Mouse (Mus musculus) urinary bladder, adult 18-20 months (tissue): Measurements from ENCODE around the gene Pbrm1.

ENCODE experiments used
- DNase-seq, 2 experiments: peaks; one replicate each; pipeline ENCODE4 v3.0.0; 2022; ENCODE audit warnings: low spot score in 2 of 2, mixed read lengths in 2 of 2

The Pbrm1 gene

DNA sequence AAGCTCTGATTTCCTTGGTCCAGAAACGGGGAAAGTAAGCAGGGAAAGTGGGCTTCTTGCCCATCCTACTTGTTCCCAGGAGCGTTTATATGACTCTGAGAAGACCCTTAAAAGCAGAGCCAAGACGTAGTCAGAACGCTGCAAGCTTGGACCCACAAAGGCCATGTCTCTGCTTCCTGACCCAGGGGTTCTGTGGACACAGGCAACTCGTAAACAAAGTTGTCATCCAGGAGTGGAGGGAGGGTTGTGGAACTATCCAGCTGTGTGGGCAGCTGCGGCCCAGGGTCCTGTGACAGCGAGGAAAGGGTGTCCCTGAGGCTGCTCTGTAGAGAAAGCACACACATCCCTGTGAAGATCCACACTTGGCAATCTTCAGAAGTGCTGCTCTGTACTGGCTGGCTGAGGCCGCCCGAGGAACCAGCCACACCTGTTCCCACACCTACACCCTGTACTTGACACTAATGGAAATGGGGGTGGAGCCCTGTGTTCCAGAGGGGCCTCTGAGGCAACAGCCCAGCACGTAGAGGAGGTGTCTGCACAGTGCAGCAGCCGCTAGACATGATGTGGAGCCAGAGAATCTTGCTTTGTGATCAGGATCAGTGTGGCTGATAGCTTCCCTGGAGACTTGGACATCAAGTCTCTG, 114.2 kb downstream of the Pbrm1 start:
- DNase-seq: no peak

DNA sequence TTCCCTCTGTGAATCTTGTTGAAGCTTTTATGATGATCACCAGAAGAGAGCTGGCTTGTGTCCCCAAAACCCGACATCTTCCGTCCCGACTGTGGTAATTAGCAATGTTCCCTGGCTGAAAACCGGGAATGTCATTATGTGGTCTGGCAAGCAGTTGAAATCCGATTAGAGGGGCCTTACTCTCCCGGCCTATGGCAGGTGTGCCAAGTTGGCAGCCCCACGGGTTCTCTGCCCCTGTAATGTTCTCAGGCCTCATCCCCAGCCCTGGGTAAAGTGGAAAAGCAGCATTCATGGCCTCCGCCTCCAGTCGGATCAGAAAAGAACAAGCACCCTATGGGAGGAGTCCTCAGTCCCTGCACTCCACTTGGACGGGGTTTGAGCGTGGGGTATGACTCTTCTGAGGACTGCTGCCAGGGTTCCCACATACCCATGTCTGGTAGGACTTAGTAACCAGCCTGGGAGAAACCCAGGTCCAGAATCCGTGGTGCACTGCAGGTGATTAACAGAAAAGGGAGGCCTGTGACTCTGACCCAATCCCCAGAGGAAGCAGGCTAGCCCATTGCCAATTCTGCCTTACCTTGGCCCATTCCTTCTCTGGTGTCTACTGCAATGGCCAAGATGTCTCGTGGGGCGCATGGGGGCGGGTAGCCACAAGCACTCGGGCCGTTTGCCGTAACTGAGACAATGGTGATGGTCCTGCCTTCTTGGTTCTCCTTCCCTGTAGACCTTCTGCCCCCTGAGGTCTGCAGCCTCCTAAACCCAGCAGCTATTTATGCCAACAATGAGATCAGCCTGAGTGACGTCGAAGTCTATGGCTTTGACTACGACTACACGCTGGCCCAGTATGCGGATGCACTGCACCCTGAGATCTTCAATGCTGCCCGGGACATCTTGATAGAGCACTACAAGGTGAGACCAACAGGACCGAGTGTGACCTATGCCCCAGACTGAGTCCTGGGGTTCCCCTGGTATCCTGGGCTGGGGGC, 115.4 kb downstream of the Pbrm1 start:
- DNase-seq: no peak

DNA sequence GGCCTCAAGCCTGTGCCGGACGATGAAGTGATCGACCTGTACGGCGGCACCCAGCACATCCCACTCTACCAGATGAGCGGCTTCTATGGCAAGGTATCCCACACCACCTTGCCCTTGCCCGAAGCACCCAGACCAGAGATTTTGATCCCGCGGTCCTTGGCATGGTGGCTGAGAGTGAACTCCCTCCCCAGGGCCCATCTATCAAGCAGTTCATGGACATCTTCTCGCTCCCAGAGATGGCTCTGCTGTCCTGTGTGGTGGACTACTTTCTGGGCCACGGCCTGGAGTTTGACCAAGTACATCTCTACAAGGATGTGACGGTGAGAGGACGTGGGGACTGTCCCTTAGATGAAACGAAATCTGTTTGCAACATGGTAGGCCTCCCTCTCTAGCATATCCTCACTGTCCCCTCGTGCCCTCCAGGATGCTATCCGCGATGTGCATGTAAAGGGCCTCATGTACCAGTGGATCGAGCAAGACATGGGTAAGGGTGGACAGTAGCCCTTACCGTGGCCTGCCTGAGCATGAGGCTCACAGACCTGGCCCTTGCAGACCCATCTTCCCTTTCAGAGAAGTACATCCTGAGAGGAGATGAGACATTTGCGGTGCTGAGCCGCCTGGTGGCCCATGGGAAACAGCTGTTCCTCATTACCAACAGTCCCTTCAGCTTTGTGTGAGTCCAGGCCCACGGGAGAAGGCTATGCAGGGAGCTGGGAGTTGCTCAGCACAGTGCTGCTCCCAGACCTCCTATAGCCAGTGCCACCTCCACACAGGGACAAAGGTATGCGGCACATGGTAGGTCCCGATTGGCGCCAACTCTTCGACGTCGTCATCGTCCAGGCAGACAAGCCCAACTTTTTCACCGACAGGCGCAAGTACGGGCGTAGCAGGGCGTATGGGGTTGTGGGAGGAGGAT, 116.8 kb downstream of the Pbrm1 start:
- no peak for DNase-seq

DNA sequence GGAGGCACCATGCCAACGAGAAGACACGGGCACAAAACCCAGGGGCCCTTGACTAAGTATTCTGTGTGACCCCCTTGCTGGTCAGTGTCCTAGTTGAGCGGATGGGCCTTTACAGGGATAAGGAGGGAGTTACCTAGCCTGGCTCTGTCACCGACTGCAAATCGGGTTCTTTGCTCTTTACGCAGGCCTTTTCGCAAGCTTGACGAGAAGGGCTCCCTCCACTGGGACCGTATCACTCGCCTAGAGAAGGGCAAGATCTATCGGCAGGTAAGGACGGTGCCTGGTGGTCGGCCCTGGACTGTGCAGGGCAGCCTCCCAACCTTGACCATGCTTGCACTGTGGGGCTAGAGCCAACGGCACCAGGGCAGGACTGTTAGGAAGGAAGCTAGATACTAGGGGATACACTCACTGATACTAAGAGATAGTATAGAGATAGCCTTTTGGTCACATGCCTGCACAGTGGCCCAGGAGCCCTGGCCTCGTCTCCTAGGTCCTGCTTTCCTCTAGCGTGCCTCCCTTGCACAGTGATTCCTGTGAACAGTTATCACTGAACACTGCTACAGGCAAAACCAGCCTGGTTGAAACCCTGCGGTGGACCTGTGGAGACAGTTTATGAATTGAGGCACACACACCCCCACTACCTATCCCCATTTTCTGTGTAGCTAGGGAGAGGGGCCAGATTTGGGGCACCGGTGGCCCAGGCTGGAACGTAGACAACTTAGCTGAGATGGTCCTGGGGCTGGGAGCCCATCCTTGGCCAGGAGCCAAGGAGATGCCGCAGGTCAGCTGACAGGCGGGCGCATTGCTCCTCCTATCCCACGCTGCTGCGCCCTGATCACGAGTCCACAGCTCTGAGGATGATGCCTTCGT, 117.7 kb downstream of the Pbrm1 start:
- DNase-seq: no peak

DNA sequence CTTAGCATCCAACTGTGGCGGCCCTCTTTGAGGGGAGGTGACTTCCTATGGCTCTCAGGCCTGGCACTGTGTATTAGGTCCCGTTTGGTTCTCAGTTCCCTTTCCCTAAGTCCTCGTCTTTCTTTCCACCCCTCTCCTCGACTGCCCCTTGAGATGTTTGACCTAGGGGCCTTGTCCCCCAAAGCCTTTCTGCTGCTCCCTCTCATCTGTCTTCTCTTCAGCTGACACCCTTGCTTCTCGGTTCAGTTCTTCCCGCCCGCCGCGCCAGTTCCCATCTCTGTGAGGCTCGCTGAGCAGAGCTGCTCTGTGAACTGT, 118.3 kb downstream of the Pbrm1 start:
- DNase-seq: no peak

DNA sequence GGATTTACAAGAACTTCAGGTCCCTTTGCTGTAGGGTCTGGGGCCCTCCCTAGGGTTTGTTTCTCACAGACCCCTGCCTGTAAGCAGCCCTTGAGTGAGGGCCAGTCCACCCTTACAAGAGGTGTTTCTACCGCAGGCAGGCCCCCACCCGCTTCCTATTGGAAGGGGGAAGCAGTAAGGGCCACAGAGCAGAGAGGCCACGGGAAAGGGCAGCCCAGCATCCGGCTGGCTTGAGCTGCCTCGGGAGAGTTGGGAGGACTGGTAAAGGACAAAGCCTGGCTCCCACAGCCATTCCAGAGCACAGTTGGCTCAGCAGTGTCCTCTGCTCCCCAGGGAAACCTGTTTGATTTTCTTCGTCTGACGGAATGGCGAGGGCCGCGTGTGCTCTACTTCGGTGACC, 118.9 kb downstream of the Pbrm1 start:
- DNase-seq: no peak

DNA sequence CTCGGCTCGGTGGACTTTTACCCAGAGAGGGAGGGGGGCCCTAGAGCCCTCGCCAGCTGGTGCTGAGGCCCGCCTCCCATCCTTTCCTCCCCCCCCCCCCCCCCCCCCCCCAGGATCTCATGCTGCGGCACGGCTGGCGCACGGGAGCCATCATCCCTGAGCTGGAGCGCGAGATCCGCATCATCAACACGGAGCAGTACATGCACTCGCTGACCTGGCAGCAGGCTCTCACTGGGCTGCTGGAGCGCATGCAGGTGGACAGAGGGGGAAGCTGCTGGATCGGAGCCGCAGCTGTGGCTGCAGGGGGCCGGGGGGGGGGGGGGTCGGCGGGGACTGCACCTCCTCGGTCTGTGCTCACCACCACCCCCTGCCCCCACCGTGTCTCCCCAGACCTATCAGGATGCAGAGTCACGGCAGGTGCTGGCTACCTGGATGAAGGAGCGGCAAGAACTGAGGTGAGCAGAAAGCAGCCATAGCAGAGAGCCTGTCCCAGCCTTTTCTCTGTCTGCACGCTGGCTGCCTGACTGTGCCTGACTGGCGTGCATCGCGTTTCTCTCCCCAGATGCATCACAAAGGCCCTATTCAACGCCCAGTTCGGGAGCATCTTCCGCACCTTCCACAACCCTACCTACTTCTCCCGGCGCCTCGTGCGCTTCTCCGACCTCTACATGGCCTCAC, 119.4 kb downstream of the Pbrm1 start:
- no peak for DNase-seq

DNA sequence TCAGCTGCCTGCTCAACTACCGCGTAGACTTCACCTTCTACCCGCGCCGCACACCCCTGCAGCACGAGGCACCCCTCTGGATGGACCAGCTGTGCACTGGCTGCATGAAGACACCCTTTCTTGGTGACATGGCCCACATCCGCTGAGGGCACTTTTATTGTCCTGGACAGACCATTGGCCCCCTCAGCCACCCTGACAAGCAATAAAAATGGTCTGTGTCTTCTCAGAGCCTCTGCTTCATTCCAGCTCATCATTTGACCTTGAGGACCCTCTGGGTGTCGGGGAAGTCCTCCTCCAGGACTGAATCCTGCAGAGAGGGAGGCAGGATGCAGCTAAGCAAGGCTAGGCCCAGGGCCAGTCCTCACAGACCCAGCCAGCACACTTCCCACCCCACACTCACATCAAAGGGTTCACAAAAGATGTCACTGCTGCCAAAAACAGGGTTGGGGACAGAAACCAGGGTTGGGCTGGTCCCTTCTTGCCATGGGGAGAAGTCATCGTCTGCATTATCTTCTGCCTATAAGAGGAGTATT, 120.0 kb downstream of the Pbrm1 start:
- DNase-seq: no peak

DNA sequence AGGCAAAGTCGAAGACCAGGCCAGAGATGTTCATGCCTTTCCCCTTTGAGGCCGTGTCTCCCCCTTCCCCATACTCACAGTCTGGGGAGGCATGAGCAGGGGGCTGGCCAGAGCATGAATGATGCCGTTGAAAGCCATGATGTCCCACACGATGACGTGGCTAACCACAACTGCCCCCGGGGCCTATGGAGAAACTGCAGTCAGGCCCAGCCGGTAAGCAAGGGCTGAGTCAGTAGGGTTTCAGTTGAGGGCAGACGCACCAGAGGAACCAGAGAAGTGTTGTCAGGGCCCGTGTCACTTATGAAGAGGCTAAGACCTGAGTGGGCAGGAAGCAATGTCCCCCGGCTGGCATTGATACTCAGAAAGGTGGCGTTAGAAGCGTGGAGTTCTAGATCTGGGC, 120.7 kb downstream of the Pbrm1 start:
- no peak for DNase-seq

DNA sequence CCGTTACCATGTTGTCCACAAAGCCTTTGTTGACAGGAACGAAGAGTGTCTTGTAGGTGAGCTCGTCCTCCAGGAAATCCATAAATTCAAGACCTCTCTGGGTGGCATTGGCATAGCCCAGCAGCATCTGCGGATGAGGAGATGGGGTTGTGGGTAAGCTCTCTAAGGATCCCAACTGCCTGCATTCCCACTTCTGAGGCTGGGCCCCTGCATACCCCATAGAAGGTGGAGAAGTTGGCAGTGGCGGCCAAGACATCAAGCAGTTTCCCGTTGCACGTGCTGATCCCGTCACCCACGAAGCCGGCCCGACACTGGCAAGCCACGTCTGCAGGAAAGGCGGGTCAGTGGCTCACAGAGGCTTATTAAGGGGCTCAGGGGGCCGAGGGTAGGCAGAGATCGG, 121.2 kb downstream of the Pbrm1 start:
- no peak for DNase-seq

DNA sequence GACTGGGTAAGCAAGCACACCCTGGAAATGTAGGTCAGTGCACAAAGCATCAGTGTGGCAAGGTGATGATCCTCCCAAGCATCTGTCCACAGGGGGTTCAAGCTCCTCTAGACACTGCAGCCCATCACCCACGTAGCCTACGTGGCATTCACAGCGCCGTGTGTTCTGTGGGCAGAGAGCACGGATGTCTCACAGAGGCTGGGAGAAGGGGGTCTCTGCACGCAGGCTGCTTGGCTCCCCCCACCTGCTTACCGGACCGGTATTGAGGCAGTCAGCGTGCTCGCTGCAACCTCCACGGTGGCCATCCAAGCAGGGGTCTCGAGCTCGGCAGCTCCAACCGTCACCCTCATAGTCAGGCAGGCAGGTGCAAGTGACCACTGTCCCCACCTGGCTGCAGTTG, 122.1 kb downstream of the Pbrm1 start:
- DNase-seq: no peak

DNA sequence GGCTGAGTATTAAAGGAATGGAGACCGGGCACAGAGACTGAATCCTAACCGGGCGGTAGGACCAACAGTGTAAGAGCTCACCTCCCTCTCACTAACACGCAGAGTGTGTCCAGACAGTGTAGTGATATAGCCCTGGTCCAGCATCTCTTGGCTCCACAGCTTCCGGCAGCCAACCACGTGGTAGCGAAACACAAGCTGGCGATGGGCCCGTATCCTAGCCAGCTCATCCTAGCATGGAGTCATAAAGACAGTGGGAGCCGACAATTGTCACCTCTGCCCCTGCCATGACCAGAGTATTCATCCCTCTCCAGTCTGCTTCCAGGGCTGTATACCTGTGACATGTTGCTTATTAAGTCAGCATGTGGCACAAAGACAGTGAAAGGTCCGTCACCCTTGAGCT, 126.8 kb downstream of the Pbrm1 start:
- DNase-seq: no peak

DNA sequence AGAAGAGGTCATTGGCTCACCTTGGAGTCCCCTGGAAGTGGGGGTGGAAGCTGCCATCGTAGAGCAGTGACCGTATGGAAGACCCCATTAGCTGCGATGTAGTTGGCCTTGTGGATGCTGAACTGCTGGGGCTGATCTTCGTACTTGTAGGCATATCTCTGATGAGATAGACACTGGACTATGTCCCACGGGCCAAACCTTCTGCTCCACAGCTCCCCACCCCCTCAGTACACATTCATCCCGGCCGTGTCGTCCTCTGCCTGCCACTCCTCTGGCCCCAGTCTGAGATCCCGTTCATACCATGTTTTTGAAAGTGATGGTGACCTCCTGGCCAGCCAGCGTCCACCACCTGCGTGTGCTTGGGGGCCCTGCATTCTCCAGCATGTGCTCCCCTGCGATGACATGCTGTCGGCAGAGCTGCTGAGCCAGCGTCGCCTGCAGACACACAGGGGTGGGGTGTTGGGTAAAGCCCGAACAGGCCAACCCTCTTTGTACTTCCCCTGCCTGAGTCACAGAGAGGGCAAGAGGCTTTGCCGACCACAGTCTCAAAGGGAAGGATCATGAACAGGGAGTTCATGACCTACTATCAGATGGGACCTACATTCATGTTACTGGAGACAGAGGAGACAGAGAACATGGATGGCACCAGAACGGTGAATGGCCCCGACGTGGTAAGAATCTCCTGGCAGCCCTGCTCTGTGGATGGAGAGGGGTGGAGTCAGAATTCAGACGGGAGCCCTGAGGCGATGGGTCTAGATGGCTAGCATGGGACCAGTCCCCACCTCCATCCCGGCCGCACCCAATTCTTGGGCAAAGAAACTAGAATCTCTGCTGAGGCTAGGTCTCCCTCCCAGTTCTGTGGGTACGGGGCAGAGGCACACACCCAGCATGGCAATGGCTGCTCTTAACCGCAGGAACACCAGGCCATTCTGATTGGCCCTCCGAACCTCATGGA, 141.5 kb downstream of the Pbrm1 start:
- no peak for DNase-seq

DNA sequence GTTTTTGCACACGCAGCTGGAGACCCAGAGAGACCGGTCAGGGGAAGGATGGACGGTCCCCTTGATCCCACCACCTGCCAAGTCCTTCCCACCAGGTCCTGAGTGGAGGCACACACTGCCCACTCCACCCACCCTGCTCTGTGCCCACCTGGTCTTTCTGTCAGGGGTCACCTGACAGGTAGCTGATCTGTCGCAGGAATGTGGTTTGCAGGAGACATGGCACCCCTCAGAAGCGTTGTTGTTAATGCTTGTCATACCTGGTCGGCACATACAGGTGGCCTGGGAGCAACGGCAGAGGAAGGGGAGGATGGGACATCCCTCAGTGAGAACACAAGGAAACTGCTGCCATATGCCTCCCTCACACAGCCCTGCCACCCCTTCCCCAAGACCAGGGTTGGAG, 142.3 kb downstream of the Pbrm1 start:
- no peak for DNase-seq

DNA sequence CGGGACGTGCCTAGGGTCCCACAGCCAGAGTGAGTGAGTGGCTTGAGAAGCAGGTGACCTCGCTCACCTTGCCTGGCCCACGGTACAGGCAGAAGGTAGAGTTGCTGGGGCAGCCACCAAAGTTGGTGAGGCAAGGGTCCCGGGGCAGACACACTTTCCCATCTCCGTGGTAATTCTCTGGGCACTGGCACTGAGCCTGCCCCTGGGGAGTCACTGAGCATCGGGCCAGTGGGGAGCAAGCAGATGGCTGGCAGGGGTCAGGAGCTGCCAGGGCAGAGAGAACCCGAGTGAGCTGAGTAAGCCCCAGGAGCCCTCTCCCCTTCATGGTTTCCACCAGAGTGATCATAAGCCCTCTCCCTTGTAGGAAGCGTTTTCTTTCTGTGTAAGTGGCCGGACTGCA, 142.7 kb downstream of the Pbrm1 start:
- DNase-seq: no peak

DNA sequence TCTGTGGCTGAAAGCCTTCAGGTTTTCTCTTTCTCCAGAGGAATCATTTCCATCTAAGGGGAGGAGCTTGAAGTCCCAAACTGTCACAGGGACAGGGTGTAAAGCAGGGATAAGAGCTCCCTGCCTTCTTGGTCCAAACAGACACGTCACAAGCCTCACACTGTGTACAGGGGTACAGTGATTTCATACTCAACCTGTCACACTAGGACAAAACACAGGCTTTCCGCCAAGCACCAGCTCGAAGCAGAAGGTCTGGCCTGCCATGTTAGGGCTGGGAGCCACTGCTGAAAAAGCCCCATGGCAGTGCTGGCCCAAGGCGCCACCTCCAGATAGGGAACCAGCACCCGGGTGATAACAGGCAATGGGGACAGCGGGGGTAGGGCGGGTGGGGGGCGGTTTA, 145.1 kb downstream of the Pbrm1 start:
- no peak for DNase-seq

DNA sequence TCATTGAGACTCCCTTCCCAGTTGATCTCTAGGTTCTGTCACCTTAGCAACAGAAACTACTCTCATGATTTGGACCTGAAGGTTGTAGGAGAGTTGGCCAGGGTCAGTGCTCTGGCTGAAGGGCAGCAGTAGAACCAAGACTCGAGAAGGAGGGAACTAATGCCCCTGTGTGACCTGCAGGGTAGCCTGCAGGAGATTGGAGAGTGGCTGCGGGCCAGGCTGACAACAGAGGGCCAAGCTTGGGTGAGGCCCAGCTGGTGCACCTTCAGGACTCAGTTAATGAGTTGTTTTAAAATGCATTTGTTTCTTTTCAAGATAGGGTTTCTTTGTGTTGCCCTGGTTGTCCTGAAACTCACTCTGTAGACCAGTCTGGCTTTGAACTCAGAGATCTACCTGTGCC, 146.1 kb downstream of the Pbrm1 start:
- no peak for DNase-seq

DNA sequence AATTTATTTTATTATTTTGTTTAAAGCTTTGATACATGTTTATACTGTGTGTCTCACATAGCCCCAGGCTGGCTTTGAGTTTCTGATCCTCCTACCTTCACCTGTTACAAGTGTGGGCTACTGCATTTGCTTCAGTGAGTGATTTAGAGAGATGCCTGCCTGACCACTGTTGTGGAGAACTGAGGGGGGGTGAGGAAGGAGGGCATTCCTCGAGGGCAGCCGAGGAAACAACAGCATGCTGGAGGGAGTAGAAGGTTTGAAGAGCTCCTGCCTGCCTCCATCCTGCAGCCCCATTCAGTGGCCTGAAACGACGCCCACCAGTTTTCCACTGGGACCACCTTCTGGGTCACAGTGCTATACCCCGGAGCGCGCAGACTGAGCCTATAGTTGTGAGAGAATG, 146.5 kb downstream of the Pbrm1 start:
- no peak for DNase-seq

DNA sequence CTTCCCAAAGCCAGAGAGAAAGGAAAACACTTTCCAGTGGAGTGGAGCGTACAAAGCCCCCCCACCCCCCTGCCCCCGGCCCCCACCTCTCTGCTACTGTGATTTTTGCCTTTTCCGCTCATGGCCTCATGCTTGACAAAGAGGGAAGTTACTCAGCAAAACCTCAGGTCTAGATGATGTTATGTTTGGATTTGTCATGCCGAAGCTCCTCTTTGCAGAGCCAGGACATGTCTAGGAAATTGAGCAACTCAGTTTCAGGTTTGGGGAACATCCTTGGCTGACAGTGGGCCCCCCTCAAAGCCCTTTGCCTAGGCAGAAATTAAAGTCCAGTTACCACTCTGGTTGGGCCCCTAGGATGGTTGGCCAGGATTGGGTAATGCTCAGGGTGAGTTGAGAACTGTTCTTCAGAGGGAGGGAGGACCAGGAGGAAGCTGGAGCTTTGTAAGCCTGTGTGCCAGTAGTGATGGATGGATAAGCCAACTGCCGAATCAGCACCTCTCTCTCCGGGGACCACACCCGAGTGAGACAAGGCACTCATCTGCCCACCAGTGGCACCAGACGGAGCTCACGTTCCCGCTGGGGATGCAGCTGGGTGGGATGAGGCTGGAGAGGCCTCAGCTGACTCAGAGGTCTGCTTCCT, 147.2 kb downstream of the Pbrm1 start:
- no peak for DNase-seq
